Mouse (Mus musculus): ENCODE results near the gene Cela2a.

The Cela2a gene

DNA sequence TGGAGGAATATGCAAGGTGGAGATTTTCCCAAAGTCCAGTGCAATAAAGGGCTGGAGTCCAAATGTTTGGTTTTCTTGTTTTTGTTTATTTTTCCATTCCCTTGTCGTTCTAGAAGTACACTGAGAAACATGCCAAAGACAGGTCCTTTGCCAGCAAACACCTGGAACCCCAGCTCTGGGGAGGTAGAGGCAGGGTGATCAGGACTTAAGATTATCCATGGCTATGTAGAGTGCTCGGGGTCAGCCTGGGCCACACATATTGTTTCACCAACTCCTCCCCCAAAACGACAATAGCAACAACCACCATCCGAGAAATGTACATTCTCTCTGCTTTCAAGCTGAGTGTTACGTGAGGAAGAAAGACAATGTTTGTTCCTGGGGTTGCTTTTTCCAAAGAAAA is at the start of gene Cela2a:
Gene Cela2a (minus strand): TSS at position 101 of the 400 bp plus-strand sequence.
- DNase-seq (ENCODE audit: low spot score) = no peak

DNA sequence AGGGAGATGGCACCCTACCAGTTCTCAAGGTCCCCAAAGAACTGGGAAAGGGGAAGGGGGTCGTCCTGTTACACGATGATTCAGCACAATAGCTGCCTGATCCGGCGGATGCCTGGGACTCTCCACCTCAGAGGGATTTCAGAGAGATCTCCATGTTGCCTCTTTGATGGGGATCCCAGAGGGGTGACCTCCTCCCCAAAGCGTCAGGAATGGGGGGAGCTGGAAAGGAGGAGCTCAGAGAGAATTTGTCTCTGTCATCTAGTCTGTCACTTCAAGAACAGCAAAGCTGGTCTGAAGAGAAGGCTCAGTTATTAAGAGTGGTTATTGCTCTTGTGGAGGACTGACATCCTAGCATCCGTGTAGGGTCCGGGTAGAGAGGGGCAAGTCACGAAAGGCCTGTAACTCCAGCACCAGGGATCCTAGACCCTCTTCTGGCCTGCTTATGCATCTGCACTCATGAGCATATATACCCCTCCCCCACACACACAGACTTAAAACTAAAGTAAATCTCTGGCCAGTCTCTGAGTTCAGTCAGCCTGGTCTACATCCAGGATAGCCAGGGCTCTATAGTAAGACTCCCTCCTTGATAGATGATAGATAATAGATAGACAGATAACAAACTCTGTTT is 49.6 kb upstream of the Cela2a start:
- DNase-seq (ENCODE audit: low spot score) = no peak

DNA sequence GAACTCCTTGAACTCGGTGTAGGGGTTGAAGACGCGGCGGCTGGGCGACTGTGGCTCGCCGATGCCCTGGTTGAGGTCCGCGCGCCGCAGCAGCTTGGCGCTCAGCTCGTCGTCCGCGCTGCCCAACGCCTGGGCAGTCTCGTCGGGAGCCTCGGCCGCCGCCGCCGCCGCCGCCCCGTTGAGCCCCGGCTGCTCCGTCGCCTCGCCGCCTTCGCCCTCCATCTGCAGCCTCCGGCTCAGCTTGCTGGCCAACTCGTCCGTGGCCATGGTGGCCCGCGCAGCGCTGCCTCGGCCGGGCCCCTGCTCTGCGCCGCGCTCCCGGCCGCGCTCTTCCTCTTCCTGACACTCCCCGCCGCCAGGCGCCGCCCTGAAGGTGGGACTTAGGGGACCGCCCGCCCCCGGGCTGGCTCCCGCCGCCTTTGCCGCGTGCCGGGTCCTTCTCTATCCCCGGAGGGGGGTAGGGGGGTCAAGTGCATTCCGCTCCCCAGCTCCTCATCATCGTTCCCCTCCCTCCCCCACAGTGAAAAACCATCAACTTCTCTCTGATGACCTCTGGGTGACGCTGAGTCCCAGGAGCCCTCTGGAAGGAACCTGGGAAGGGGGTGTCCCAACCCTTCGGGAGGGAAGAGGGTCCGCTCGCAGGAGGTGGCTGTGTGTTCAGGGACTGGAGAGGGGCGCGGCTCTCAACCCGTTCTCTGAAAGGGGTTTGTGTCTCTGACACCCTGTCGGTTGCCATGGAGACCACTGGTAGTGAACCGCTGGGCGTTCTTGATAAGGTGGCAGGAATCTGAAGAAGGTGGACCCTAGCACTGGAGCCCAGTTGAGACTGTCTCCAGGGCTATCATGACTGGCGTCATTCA is 48.9 kb upstream of the Cela2a start, which contains the start of gene Efhd2:
Gene Efhd2 (minus strand): TSS at position 320 of the 860 bp plus-strand sequence.
- DNase-seq (ENCODE audit: low spot score) = peak; percentile 84

DNA sequence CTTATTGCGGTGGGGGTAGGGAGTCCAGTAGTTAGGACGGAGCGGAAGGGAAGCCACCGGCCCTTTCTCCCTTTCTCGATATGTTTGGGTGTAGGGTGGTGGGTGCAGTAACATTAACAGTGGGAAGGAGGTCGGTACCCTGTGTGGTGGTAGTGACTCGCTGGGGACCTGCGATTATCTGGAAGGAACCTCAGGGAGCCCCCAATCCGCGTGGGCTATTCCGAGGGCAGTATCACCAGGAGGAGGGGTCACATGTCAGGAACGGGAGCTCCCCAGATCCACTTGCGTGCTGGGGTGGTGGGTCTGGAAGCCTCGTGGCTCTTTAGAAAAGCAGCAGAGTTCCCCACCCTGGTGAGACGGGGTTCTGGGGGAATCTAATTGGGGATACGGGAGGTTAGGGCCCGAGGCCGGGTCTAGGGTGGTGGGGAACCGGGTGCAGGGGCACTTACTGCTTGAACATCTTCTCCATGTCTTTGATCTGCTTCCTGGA is 48.2 kb upstream of the Cela2a start:
- no peak for DNase-seq (ENCODE audit: low spot score)

DNA sequence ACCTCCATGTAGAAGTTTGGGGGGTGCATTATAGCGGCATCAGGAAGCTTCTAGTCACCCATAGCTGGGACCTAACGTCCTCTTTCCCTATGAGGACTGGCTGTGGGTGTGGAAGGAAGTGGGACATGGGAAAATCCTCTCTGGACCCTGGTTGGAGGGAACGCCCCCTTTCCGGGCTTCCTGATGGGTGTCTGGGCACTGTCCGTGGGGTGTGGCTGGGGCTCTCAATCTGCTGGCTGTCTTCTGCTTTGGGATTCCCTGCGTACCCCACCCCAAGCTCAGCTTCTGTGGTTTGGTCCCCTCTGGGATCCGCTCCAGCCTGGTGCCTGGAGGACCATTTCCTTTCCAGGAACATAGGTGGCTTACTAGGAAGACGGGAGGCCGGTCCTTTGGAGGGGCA is 47.0 kb upstream of the Cela2a start:
- DNase-seq (ENCODE audit: low spot score) = no peak

DNA sequence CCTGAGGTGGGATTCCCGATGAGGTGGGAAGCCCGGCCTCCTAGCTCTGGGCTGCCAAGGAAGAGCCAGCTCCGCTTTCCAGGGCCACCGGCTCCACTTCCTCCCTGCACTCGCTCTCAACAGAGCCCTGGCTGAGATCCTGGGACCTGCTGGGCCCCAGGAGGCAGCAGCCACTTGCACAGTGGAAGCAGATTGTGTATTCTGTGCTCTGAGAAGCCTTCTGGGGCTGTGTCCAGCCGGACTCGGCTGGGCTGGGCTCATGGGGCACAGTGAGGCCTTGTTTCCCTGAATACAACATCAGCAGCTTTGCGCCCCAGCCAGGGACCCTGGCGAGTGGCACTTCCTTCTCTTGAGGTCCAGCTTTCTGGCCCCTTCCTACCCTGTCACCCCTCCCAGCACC is 45.9 kb upstream of the Cela2a start:
- no peak for DNase-seq (ENCODE audit: low spot score)

DNA sequence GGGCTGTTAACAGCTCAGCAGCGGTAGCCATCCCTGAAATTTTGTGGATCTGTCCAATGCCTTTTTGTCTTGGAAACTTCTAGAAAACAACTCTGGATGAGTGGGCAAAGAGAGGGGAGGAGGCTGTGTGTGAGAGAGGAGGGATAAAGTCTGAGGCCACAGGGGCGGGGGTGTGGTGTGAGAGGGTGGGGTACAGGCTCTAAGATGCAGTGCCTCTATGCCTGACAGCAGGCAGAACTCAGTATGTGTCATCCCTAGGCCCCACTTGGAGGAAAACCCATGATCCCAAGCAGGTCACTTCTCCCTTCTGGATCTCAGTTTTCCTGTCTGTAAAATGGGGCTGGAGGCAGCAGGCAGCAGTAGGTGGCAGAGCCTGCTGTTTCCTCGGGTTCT is 45.4 kb upstream of the Cela2a start:
- no peak for DNase-seq (ENCODE audit: low spot score)

DNA sequence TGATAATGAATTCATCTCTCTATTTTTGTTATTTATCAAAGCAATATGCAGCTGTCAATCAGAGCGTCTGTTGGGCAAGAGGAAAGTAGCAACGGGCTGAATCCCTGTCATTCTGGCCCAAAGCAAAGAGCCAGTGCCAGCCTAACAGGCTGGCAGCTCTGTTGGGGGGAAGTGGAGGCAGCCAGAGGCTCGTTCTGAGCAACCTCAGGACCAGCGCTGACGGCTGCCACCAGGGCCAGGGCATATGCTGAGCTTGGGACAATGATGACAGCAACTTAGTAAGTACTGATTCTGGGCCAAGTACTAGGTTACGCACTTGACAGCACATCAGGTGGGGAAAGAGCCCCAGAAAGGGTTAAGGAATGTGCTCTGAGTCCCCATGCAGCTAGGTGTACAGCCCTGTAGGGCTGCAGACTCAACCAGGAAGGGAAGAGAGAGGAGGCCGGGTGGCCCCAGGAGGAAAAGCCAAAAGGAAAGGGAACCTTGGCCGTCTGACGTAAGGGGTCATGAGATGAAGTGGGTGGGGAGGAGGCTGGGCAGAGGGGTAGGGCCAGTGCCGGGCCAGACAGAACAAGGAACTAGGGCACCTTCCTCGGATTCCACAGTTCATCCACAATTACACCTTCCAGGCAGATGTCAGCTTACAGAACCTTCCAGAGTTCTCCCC is 44.8 kb upstream of the Cela2a start:
- DNase-seq (ENCODE audit: low spot score) = peak; percentile 47

DNA sequence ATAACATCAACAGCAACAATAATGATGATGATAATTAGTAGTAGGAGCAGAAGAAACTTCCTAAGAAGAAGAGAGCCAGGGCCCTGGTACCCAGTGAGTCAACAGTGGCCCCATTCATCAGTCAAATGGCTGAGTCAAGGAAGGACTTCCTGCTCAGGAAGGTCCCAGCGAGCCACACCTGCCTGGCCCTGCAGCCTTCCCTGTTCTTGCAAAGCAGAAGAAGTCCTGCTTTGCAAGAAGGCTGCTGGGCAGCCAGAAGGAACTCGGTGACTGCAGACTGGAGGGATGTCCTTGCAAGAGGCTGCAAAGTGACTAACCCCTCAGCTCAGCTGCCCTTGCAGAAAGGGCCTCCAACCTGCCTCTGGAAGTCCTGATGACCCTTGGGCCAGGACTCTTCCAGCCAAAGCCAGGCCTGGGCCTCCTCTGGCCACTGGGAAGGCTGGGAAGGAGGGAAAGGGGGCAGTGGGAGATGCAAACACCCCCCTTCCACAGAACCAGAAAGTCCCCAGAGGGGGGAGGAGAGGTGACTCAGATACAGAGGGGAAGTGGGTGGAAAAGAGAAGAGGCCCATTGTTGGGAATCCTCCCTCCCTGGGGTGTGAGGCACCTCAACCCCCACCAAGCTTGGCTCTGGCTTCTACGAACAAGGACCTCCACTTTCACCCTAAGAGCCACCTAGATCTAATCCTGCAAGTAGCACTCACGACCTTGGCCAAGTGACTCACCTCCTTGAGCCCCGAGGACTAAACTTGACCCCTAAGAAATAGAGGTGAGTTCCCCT is 43.7 kb upstream of the Cela2a start:
- DNase-seq (ENCODE audit: low spot score) = no peak

DNA sequence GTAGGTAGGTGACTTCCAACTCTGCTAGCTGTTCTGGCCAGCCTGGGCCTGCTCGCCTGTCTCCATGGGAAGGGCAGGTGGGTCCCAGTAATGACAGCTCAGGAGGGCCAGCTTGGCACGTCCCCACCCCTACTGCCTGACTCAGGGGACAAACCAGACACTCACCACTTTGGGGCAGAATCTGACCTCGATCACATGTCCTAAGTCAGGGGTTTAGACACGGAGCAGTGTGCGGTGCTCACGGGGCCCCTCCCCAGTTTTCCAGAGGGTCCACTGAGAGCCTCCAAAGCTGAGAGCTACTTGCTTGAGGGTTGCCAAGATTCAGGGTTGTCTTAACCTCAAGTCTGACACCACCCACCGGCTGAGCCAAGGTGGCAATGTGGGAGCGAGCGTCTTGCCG is 42.1 kb upstream of the Cela2a start:
- no peak for DNase-seq (ENCODE audit: low spot score)

DNA sequence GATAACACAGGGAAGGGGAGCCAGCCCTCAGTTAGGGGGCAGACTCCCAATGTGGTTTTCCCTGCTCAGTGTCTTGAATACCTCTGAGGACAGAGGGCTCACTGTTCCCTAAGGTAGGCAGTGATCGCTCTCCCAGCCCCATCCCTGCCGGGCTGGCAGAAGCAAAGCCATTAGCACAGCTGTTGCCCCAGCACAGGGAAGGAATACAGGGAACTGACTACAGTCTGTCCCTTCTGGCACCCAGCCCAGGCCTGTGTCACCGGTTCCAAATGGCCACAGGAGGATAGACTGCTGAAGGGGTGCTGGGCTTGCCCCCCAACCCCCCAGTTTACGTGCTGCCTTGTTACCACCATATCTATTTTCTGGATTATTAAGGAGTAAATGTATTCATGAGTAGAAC is 41.5 kb upstream of the Cela2a start:
- peak; percentile 60 for DNase-seq (ENCODE audit: low spot score)

DNA sequence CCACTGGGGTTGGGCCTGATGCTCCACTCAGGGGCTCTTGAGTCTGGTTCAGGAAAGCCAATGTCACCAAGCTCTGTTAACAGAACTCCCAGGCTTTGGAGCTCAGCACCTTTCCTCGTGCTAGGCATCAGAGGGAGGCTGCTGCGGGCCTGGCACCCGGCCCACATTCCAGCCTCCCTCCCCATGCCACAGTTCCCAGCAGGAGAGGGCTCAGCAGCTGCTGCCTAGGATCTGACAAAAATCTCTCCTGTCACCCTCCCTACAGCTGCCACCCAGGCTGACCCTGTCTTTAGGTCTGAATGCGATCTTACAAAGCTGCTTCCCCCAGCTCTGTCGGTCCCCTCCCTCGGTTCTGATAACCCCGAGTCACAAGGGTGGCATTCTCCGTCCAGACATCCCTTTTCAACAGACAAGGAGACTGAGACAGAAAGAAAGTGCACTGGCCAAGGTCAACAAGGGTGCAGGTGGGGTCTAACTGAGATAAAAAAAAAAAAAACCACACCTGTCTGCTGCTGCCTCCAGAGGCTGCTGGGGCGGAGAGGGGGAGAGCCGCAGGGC is 41.1 kb upstream of the Cela2a start:
- no peak for DNase-seq (ENCODE audit: low spot score)

DNA sequence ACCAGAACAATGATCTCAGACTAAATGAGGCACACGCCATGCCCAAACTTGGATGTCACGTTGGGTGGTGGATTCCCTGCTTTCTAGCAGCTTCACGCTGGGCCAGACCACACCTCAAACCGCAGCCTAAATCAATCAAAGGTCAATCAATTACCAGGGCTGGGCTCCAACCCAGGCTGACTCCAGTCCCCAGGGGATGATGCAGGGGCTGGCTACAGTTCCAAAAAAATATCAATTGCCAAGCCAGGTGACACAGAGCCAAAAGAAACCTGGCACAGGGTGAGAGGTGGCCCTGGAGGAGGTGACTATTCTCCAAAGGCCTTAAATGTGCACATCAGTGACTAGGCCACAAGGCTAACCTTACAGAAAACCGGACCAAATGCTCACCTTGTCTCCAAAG is 39.6 kb upstream of the Cela2a start:
- DNase-seq (ENCODE audit: low spot score) = no peak

DNA sequence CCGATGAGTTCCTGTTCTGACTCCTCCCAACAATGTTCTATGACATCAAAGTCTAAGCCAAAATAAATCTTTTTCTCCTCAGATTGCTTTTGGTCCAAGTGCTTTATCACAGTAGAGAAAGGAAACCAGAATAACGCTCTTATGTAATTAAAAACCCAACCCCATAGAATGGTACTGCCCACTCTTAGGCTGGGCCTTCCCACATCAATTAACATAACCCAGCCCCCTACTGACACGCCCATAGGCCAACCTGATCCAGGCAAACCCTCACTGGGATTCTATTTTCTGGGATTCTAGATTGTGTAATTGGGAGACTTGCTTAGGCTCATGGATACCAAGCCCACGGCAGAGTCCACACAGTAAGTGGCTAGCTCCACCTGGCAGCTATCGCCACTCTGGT is 39.0 kb upstream of the Cela2a start:
- DNase-seq (ENCODE audit: low spot score) = no peak

DNA sequence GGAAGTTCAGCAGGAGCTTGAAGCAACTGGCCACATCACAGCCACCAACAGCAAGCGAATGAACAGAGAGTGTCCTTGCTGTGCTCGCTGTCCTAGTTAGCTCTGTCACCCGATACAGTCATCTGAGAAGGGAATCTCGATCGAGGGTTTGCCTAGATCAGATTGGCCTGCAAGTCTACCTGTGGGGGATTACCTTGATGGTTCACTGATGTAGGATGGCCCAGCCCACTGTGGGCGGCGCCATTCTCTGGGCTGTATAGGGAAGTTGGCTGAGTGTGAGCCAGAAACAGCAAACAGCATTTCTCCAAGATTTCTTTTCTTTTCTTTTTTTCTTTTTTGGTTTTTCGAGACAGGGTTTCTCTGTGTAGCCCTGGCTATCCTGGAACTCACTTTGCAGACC is 38.5 kb upstream of the Cela2a start:
- no peak for DNase-seq (ENCODE audit: low spot score)

DNA sequence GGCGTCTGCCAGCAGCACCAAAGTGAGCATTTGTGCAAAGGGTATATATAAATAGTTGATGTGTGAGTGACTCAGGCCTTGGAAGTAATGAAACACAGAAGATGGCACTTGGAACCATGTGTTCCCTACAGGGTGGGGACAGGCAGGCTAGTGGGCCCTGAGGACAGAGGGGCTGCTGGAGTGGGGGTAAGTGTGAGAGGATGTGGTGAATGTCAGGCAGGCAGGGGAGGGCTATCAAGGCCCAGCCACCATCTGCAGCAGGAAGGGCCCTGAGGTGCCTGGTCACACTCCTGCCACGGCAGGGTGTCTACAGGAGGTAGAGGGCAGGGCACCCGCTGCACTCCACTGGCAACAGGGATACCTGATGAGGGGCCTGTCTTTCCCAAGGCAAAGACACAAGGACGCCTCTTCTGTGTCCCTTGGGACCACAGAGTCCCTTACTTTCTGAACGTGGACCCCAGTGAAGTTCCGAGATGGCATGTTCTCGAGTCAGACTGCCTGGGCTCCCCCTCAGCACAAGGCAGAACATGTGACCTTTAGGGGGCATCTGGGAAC is 37.8 kb upstream of the Cela2a start:
- DNase-seq (ENCODE audit: low spot score) = no peak

DNA sequence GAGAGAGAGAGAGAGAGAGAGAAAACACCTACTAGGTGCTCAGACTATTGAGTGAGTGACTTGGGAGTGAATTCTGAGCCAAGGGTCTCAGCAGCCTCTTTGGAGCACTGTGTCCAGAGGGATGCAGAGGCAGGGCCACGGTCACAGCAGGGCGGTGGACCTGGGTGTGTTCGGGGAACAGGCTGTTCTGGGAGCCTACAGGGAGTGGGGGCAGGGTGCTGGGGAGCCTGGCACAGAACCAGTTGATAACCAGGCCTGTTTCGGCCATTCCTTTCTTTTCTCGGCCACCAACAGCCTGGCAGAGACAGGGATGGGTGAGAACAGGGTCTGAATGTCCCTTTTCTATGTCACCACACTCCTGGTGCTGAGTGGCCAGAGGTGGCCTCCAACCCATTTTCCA is 36.9 kb upstream of the Cela2a start:
- DNase-seq (ENCODE audit: low spot score) = no peak

DNA sequence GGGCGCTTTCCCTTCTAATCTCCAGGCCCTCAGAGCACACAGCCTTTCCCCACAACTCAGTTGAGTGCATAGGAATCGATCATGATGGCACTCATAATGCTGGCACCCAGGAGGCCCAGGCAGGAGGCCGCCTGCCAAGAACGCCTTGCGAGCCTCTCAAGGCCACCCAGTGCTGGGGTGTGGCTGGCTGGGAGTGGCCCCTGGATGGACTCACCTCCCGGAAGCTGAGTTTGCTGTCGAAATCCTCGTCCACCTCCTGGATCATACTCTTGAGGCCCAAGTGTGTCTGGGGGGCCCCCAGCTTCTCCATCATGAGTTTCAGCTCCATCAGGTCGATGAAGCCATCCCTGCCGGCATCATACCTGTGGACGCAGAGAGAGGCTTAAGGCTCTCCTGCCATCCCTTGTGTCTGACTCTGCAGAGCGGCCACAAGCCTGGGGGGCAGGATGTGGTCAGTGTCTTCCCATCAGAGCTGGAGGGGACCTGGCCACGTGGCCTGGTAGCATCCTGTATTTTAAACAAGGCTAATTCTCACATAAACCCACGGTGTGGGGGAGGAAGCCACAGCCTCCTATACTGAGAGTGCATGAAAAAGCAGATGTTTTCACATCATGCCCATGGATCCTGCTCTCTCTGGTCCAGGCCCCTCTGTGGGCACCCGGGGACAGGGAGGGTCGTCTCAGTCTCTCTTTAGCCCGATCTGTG is 35.8 kb upstream of the Cela2a start:
- no peak for DNase-seq (ENCODE audit: low spot score)

DNA sequence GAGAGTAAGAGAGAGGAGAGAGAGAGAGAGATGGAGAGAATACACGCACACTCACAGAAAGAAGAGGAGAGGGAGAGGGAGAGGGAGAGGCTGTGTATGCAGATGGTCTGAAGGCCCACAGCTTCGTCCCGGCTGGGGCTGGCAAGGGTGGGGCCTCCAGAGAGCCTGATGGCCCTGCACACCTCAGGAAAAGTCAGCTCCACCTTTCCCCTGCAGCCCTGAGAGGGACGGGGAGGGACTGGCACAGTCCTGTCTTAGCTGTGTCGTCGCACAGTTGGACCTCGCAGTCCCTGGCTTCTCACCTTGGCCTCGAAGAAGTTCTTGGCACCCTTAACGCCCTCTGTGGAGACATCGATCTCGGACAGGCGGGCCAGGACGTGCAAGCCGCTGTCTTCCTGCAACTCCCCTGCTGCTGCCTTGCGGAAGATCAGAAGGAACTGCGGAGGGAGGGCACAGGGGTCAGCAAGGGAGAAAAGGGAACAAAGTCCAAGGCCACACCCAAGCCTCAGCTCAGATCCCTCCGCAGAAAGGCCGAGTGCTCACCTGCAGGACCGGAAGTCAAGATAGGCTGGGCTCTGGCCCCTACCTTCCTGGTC is 34.4 kb upstream of the Cela2a start:
- DNase-seq (ENCODE audit: low spot score) = no peak

DNA sequence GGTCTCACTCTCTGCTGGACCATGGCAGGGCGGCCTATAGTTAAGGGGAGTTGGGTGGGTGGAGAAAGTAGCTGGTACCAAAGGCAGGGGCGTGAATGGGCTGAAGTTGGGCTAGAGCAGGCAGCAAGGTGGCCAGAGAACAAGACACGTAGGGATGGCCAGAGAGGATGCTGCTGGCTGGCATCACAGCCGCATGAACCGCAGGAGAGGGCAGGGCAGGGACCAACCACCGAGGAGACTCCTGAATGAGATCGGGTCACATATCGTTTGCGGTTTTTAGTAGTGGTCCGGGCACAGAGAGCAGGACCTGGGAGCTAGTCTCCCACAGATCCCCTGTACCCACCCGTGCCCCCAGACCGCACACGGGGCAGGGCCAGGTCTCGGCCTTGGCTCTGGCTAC is 33.4 kb upstream of the Cela2a start:
- no peak for DNase-seq (ENCODE audit: low spot score)
